Mouse (Mus musculus): ENCODE data around the gene Ccdc78.

The Ccdc78 gene

DNA sequence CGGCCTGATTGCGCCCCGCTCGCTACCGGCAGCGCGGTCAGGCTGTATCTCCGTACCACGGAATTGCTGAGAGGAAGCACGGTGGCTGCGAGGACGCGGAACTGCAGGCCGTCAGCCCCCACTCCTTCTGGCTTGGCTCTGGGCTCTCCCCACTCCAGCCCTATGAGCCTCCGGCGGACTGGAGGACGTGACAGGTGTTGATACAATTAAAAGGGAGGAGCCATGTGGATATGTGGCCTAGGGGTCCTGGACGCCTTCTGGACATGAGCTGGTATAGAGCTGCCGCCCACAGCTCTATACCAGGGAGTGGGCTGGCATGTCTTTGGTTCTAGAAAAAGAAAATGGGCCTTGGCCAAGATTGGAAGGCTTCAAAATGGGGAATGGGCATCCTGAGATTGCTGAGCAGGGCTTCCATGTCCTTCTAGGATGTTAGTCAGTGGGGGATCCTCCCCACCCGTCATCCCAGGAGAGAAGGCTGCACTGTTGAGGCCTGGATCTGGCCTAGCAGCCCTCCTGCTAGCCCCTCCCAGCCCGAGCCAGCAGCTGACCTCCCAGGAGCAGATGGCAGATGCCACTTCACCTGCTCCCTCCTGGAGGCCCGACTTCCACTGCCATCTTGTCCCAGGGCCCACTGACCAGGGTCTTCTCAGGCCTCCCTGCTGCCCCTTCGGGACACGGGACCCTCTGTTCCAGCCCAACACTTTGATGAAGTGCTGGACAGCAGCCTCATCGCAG lies 23.4 kb downstream of the Ccdc78 start:
- WGBS = 10% methylated on average over 25 of the region's 25 CpGs

DNA sequence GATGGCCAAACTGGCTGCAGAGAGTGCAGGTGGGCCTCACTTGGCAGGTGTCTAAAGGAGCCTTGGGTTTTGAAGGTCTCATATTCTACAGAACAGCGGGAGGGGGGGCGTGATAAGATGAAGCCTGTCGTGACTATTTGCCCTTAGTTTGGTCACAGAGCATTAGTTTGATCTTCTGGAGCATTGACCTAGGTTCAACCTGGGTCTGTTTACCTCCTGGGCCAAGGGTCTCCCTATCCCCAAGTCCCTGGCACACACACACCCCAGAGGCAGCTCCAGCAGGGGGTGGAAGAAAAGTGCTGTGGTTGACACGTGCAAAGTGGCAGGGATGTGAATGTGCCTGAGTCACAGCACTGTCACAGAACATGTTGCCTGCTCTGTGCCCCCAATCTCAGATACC lies 24.5 kb downstream of the Ccdc78 start:
- 40% methylated on average over 4 of the region's 4 CpGs for WGBS

DNA sequence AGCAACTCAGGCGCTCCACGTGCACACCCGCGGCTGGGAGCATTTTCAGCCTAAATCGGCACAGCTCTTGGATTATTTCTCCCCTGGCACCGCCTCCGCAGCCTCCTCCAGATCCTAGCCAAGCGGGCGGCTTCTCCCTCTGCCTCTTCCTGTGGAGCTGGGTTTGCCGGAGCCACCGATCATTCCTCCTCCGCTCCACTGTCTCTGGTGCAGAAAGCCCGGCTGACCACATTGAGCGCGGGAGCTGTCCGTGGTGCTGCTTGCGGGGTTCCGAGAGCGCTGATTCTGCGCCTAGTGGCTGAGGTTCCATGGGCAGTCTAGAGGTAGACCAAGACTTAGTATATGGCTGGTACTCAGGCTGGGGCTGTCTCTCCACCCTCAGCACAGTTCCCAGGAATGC lies 27.1 kb downstream of the Ccdc78 start:
- under 1% methylated on average over 20 of the region's 20 CpGs for WGBS

DNA sequence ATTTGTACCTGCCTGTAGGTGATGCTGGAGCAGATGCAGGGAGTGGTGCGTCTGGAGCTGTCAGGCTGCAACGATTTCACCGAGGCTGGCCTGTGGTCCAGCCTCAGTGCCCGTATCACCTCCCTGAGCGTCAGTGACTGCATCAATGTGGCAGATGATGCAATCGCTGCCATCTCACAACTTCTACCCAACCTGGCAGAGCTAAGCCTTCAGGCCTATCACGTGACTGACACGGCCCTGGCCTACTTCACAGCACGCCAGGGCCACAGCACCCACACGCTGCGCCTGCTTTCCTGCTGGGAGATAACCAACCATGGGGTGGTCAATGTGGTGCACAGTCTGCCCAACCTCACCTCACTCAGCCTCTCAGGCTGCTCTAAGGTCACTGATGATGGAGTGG lies 31.3 kb downstream of the Ccdc78 start:
- WGBS = 66% methylated on average over 11 of the region's 11 CpGs

DNA sequence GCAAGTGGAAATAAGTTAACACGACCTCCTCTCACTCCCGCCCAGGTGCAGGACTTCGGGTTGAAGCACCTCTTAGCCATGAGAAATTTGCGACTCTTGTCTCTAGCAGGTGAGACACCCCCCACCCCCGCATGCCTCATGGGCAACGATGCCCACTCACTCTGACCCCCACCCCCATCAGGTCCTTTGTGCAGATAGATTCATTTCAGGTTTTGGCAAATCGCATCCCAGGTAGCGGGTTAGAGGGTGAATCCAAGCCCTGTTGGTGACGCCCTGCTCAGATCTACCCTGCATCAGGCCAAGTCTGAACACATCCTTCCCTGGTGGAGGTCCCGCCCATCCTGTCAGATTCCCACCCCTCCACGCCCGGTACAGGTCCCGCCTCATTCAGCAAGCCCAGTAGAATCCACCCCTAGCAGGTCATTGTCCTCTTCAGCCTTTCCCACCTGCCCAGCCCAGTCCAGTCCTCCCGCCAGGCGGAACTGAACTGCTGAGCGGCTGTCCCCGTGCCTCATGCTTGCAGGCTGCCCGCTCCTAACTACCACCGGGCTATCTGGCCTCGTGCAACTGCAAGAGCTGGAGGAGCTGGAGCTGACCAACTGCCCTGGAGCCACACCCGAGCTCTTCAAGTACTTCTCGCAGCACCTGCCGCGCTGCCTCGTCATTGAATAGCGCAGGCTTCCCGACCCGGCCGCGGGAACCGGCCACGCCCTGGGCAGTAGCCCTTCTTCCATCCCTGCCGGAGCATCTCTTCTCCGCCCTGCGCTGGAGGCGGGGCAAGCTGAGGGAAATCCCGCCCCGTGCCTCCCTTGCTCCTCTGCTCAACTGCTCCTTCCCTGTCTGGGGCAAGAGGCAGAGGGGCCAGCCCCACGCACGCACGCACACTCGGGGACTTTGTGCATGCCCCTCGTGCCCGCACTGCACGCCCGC lies 32.7 kb downstream of the Ccdc78 start:
- WGBS = 19% methylated on average over 46 of the region's 46 CpGs

DNA sequence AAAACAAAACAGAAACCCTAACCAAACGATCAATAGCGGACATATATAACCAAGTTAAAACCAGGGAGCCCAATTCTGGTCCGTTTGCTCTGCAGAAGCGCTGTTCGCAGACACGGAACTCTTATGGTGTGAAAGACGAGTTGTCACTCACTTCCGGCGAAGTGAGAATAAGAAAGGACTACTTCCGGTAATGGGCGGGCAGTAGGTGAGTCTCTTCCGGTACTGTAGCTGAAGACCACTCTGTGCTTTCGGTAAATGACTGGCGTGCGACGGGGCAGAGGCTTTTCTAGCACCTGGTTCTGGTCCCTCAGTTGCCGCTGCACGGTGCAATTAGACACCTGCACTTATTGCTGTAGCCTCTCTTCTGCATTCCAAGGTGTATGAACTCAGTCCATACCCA lies 37.1 kb downstream of the Ccdc78 start, which contains the start of gene Wdr24:
TSS of gene Wdr24 (plus strand) at position 176 of the 400 bp plus-strand sequence.
- WGBS = under 1% methylated on average over 18 of the region's 18 CpGs

DNA sequence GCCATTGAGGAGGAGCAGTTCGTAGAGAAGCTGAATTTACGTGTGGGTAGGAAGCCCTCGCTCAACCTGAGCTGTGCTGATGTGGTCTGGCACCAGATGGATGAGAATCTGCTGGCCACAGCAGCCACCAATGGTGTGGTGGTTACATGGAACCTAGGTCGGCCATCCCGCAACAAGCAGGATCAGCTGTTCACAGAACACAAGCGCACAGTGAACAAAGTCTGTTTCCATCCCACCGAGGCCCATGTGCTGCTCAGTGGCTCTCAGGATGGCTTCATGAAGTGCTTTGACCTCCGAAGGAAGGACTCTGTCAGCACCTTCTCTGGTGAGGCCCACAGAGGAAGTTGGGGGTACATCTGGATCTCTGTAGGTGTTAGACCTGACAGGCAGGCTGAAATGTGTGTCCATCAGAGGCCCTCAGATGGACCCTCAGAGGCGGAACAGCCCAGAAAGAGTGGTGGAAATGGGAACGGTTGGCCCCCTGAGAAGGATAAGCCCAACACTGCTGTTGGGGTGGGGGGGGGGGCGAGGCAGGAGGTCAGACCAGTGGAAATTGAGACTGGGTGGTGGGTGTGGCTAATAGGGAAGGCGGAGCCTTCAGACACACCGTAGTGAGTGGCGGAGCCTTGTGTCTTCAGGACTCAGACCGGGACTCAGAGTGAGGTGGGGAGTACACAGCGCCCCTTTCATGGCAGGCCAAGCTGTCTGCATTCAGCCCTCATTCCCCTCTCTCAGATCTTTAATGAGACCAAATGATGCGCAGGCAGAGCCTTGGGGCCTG lies 38.2 kb downstream of the Ccdc78 start:
- 70% methylated on average over 16 of the region's 17 CpGs for WGBS

DNA sequence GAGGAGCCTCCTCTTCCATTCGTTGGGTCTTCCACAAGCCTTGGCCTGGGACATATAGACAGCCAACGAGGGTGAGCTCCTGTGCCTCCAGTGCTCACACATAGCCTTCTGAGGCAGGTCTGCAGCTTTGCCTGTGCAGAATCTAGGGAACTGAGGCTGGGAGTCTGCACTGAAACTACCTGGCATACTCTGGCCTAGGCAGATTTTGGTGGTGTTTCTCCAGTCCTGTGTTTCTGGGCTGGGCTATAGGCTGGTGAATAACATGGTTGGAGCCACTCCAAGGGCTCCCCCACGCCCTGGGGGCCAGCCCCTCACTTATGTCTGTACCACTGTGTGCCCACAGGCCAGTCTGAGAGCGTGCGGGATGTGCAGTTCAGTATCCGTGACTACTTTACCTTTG lies 38.9 kb downstream of the Ccdc78 start:
- WGBS = 88% methylated on average over 6 of the region's 6 CpGs

DNA sequence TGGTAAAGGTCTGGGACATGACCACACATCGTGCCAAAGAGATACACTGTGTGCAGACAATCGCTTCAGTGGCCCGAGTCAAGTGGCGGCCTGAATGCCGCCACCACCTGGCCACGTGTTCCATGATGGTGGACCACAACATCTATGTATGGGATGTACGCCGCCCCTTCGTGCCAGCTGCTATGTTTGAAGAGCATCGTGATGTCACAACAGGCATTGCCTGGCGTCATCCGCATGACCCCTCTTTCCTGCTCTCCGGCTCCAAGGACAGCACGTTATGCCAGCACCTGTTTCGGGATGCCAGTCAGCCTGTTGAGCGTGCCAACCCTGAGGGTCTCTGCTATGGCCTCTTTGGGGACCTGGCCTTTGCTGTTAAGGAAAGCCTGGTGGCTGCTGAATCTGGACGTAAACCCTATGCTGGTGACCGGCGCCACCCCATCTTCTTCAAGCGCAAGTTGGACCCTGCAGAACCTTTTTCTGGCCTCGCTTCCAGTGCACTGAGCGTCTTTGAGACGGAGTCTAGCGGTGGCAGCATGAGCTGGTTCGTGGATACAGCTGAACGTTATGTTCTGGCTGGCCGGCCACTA lies 39.7 kb downstream of the Ccdc78 start:
- 93% methylated on average over 27 of the region's 27 CpGs for WGBS

DNA sequence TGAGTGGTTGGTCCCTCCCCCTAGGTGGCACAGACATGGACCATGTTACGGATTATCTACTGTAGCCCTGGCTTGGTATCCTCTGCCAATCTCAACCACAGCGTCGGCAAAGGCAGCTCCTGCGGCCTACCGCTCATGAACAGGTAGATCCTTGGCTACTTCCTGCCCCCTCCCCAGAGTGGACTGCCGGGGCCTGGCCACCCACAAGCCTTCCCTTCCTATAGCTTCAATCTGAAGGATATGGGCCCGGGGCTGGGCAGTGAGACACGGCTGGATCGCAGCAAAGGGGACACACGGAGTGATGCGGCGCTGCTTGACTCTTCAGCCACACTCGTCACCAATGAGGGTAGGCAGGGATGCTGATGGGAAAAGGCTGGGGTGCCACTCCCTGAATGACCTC lies 40.6 kb downstream of the Ccdc78 start:
- 97% methylated on average over 13 of the region's 13 CpGs for WGBS

DNA sequence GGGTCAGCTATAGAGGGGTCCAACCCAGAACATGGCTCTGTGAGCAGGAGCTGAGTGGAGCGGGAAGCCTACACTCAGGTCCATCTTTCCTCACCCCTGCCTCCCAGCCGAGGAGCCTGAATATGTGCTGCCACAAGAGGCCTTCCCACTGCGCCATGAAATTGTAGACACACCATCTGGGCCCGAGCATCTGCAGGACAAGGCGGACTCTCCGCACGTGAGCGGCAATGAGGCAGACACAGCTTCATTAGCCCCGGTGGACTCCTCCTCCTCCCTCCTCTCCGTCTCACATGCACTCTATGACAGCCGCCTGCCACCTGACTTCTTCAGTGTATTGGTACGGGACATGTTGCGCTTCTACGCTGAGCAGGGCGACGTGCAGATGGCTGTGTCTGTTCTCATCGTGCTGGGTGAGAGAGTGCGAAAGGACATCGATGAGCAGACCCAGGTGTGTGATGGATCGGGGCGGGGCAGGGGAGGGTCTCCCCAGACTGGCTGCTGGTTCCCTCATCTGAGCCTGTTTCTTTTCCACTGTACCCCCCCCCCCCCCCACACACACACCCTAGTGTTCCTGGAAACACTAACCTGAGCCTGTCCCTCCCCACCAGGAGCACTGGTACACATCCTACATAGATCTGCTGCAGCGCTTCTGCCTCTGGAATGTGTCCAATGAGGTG lies 41.3 kb downstream of the Ccdc78 start:
- 87% methylated on average over 22 of the region's 22 CpGs for WGBS

DNA sequence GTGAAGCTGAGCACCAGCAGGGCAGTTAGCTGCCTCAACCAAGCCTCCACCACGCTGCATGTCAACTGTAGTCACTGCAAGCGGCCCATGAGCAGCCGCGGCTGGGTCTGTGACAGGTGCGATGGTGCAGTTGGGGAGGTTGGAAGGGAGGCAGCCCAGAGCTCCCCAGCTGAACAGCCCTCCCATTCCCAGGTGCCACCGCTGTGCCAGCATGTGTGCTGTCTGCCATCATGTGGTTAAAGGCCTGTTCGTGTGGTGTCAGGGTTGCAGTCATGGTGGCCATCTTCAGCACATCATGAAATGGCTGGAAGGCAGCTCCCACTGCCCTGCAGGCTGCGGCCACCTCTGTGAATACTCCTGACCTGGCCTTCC lies 41.8 kb downstream of the Ccdc78 start:
- 77% methylated on average over 8 of the region's 8 CpGs for WGBS

DNA sequence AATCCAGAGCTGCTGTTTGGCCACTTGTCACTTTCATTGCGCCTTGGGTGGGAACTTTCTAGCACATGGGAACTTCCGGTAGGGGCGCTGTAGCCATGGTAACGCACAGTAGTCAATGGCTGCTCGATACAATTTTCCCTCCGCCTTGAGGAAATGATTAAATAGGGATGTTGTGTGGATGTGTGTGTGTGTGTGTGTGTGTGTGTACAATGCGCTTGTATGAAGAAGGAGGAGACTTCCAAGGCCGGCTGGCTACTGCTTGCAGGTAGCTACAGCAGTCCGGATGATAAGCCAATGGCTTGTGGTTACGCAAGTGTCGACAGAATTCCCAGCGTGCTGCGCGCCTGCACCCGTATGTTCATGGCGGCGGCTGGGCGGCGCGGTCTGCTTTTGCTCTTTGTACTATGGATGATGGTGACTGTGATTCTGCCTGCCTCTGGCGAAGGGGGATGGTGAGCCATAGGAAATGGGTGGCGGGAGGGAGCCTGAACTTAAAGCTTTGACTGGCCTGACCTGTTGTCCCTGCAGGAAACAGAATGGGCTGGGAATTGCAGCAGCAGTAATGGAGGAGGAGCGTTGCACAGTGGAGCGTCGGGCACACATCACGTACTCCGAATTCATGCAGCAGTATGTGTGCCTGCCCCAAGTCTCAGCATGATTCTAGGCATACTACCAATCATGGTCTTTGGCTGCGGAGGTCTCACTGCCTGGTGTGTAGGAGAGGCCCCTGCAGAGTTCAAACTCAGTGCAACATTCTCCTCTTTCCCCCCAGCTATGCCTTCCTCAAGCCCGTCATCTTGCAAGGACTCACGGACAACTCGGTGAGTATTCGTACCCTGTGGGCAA lies 42.6 kb downstream of the Ccdc78 start, which contains the start of gene Jmjd8:
TSS of gene Jmjd8 (plus strand) at position 156 of the 846 bp plus-strand sequence.
- under 1% methylated on average over 32 of the region's 32 CpGs for WGBS

DNA sequence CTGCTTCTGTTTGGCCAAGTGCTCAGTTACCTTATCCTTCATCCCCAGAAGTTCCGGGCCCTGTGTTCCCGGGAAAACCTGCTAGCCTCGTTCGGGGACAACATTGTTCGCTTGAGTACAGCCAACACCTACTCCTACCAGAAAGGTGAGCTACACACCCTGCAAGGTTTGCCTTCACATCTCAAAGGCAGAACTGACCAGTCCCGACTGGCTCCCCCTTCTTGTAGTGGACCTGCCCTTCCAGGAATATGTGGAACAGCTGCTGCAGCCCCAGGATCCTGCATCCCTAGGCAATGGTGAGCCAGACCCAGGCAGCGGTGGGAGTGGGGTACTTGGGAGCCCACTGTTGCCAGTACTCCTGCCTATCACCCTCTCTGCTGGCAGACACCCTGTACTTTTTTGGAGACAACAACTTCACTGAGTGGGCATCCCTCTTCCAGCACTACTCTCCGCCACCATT lies 43.2 kb downstream of the Ccdc78 start:
- 21% methylated on average over 8 of the region's 8 CpGs for WGBS

DNA sequence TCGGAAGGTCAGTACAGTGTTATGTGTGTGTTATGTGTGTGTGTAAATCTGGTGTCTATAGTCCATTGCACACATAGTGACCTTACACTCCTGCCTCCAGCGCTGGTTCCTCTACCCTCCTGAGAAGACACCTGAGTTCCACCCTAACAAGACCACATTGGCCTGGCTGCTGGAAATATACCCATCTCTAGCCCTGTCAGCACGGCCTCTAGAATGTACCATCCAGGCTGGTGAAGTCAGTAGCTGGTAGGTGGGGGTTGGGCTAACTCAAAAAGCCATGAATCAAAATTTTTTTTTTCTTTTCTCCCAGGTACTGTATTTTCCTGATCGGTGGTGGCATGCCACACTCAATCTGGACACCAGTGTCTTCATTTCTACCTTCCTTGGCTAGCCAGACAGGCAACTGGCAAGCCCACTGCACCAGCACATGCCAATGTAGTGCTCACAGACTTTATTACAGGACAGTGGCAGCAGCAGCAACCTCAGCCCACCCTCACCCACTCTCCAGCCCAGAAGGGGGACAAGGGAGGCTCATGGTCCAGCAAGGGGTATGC lies 43.9 kb downstream of the Ccdc78 start:
- WGBS = 68% methylated on average over 4 of the region's 4 CpGs

DNA sequence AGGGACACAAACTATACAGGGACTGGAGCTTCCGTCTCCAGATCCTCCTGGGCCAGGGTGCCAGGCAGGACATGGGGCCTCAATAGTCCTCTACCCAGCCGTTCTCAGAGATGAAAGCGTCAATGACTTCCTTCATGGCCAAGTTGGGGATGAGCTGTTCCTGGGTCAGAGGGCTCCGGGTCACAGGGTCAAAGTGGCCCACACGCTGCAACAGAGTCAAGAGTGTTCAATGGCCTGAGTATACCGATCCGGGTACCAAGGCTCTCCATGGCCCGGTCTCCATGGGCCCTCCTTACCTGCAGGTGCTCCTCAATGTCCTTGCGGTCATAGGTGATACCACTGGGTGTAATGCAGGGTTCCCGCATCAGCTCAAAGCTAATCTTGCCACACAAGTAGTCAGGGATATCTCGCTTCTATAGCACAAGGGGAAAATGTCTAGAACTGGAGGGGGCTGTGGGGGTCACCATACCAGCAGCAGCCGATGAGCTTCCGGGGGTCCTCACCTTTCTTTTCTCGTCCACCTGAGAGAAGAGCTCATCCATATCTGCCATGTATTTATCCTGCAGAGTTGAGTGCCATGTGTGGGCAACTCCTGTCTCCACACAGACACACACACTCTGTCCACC lies 44.5 kb downstream of the Ccdc78 start:
- 83% methylated on average over 14 of the region's 14 CpGs for WGBS

DNA sequence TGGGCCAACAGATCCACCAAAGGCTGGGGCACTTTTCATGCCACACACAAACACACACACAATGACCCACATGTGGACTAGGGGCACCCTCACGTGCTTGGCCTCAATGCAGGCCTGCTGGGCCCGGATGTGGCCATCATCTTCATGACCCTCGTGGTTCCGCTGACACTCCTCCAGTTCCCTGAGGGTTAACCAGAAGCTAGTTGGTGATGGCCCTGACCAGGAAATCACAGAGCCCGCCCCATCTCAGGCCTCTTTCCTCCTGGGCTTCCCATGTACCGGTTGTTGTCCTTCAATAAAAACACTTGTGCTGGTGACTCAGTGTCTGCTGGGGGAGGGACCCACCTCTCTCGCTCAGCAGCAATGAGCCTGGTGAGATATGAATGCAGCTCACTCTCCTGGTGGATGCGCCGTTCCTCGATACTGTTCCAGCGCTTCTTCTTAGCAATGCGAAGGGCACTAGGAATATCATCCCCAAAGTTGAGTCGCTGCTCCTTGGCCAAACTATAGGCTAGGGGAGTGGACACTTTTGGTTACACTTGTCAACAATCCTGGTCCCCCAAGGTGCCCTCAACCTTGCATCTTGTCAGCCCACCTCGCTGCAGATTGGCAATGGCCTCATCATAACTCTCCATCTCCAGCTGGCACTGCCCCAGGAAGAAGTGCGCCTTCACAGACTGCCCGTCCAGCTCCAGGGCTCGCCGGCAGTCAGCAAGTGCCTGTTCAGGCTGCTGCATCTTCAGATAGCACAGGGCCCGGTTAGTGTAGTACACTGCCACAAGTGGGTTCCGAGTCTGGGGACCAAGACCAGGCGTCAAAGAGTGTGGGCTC lies 45.3 kb downstream of the Ccdc78 start:
- 41% methylated on average over 21 of the region's 21 CpGs for WGBS
